Mouse (Mus musculus) embryonic fibroblast, embryonic 13.5 days (primary cell): Measurements from ENCODE around the gene Pcolce2.

Source experiments
- CTCF ChIP-seq: IDR thresholded peaks from 2 replicates; pipeline ENCODE4 v1.5.1; 2011; ENCODE audit warnings: mild to moderate bottlenecking, control low read depth, low read length, moderate library complexity, borderline replicate concordance; ENCODE audit not compliant: insufficient read depth
- POLR2A ChIP-seq: IDR thresholded peaks from 2 replicates; pipeline ENCODE4 v1.6.1; 2011; ENCODE audit warnings: low read depth, mild to moderate bottlenecking, control low read depth, low read length, moderate library complexity

DNA sequence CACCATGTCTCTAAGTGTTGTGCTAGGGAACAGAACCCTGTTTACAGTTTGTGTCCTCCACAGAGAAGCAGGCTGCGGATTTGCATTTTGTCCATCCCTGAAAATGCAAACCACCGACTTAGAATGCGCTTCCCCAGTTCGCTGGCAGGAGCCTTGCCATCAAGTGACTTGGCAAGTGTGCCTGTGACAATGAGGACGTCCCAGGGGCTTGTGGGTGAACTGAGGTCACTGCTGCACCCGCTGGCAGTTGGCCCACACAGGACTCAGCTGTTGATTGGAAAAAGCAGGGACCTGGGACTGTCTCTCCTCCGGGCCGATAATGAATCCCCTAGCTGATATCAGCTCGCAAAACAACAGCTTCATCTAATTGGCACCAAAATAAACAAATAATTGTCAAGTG lies 30.4 kb downstream of the Pcolce2 start:
- TF ChIP-seq POLR2A, result no peak
- TF ChIP-seq CTCF, result no peak
